Mouse (Mus musculus): ENCODE measurements at regions not wholly inside any gene's neighbourhood (a gene's known extent, or its start where the extent isn't known, plus 50 kb on each side); places are given as distances from the start of the nearest gene placed in this dataset.

GRCm38 (mm10) chr17:15292490-15293070 is 84.1 kb downstream of the Dll1 start:
- no peaks in the 10 kb centered on the region for H3K27me3 ChIP-seq (ENCODE audit: control insufficient read depth, insufficient read depth, insufficient read length)
- H3ac ChIP-seq (ENCODE audit: control insufficient read depth, insufficient read length, low read depth), result no peak overlapping the region
- H3K4me3 ChIP-seq (ENCODE audit: insufficient read depth, poor library complexity, severe bottlenecking), result no peak overlapping the region
- H3K79me3 ChIP-seq (ENCODE audit: low read depth), result no peaks in the 10 kb centered on the region
- TF ChIP-seq USF1 (IDR thresholded peaks at IDR 0.05; ENCODE audit: low read depth) (no peak), MYOD1 (IDR thresholded peaks at IDR 0.05; ENCODE audit: control insufficient read depth, insufficient read length, low read depth) (no peak), FOSL1 (IDR thresholded peaks at IDR 0.05; ENCODE audit: insufficient read depth, low read length, poor library complexity, severe bottlenecking) (no peak), MYOG (IDR thresholded peaks at IDR 0.05; ENCODE audit: control insufficient read depth, extremely low read depth, insufficient read length) (no peak), CTCF (IDR thresholded peaks at IDR 0.05; ENCODE audit: control insufficient read depth, insufficient read depth, insufficient read length) (no peak), MAX (IDR thresholded peaks at IDR 0.05) (no peak), CEBPB (IDR thresholded peaks at IDR 0.05; ENCODE audit: low read depth) (no peak)
- no peaks in the 10 kb centered on the region for H3K79me2 ChIP-seq (ENCODE audit: control insufficient read depth, insufficient read depth)
- no peaks in the 10 kb centered on the region for H3K36me3 ChIP-seq (ENCODE audit: control insufficient read depth, insufficient read depth)

GRCm38 (mm10) chr17:15291626-15292025 is 85.0 kb downstream of the Dll1 start:
- Histone ChIP-seq H3K27me3 (ENCODE audit: control insufficient read depth, insufficient read depth, insufficient read length) (no peaks in the 10 kb centered on the region), H3K4me3 (ENCODE audit: insufficient read depth, poor library complexity, severe bottlenecking) (no peak overlapping the region), H3ac (ENCODE audit: control insufficient read depth, insufficient read length, low read depth) (no peak overlapping the region), H3K36me3 (ENCODE audit: control insufficient read depth, insufficient read depth) (no peaks in the 10 kb centered on the region), H3K79me3 (ENCODE audit: low read depth) (no peaks in the 10 kb centered on the region), H3K79me2 (ENCODE audit: control insufficient read depth, insufficient read depth) (no peaks in the 10 kb centered on the region)
- no peak for TF ChIP-seq MYOG (IDR thresholded peaks at IDR 0.05; ENCODE audit: control insufficient read depth, extremely low read depth, insufficient read length)
- no peak for TF ChIP-seq CTCF (IDR thresholded peaks at IDR 0.05; ENCODE audit: control insufficient read depth, insufficient read depth, insufficient read length)
- no peak for TF ChIP-seq USF1 (IDR thresholded peaks at IDR 0.05; ENCODE audit: low read depth)
- no peak for TF ChIP-seq CEBPB (IDR thresholded peaks at IDR 0.05; ENCODE audit: low read depth)

GRCm38 (mm10) chr17:15290326-15290725 is 86.3 kb downstream of the Dll1 start:
- H3K79me2 ChIP-seq (ENCODE audit: control insufficient read depth, insufficient read depth), result no peaks in the 10 kb centered on the region
- no peaks in the 10 kb centered on the region for H3K27me3 ChIP-seq (ENCODE audit: control insufficient read depth, insufficient read depth, insufficient read length)
- TF ChIP-seq CEBPB (IDR thresholded peaks at IDR 0.05; ENCODE audit: low read depth), result no peak
- no peak overlapping the region for H3K4me3 ChIP-seq (ENCODE audit: insufficient read depth, poor library complexity, severe bottlenecking)
- H3K36me3 ChIP-seq (ENCODE audit: control insufficient read depth, insufficient read depth), result no peaks in the 10 kb centered on the region
- no peak overlapping the region for H3ac ChIP-seq (ENCODE audit: control insufficient read depth, insufficient read length, low read depth)
- no peaks in the 10 kb centered on the region for H3K79me3 ChIP-seq (ENCODE audit: low read depth)

- H3K27me3 ChIP-seq (ENCODE audit: control insufficient read depth, insufficient read depth, insufficient read length), result no peaks in the 10 kb centered on the region
- no peaks in the 10 kb centered on the region for H3K79me3 ChIP-seq (ENCODE audit: low read depth)
- no peaks in the 10 kb centered on the region for H3K36me3 ChIP-seq (ENCODE audit: control insufficient read depth, insufficient read depth)
- H3ac ChIP-seq (ENCODE audit: control insufficient read depth, insufficient read length, low read depth), result no peak overlapping the region
- TF ChIP-seq MYOG (IDR thresholded peaks at IDR 0.05; ENCODE audit: control insufficient read depth, extremely low read depth, insufficient read length) (no peak), MYOD1 (IDR thresholded peaks at IDR 0.05; ENCODE audit: control insufficient read depth, insufficient read length, low read depth) (no peak), CEBPB (IDR thresholded peaks at IDR 0.05; ENCODE audit: low read depth) (no peak), MAX (IDR thresholded peaks at IDR 0.05) (no peak), USF1 (IDR thresholded peaks at IDR 0.05; ENCODE audit: low read depth) (no peak), FOSL1 (IDR thresholded peaks at IDR 0.05; ENCODE audit: insufficient read depth, low read length, poor library complexity, severe bottlenecking) (no peak), CTCF (IDR thresholded peaks at IDR 0.05; ENCODE audit: control insufficient read depth, insufficient read depth, insufficient read length) (no peak)
- no peaks in the 10 kb centered on the region for H3K79me2 ChIP-seq (ENCODE audit: control insufficient read depth, insufficient read depth)
- no peak overlapping the region for H3K4me3 ChIP-seq (ENCODE audit: insufficient read depth, poor library complexity, severe bottlenecking)
Observed at GRCm38 (mm10) chr17:15289062-15289461, 87.6 kb downstream of the Dll1 start.

GRCm38 (mm10) chr17:15288640-15289039 is 88.0 kb downstream of the Dll1 start:
- TF ChIP-seq FOSL1 (IDR thresholded peaks at IDR 0.05; ENCODE audit: insufficient read depth, low read length, poor library complexity, severe bottlenecking) (no peak), MAX (IDR thresholded peaks at IDR 0.05) (no peak), MYOD1 (IDR thresholded peaks at IDR 0.05; ENCODE audit: control insufficient read depth, insufficient read length, low read depth) (no peak), MYOG (IDR thresholded peaks at IDR 0.05; ENCODE audit: control insufficient read depth, extremely low read depth, insufficient read length) (no peak), CEBPB (IDR thresholded peaks at IDR 0.05; ENCODE audit: low read depth) (no peak), USF1 (IDR thresholded peaks at IDR 0.05; ENCODE audit: low read depth) (no peak), CTCF (IDR thresholded peaks at IDR 0.05; ENCODE audit: control insufficient read depth, insufficient read depth, insufficient read length) (no peak)

GRCm38 (mm10) chr17:15286596-15286995 is 90.1 kb downstream of the Dll1 start:
- Histone ChIP-seq H3ac (ENCODE audit: control insufficient read depth, insufficient read length, low read depth) (no peak overlapping the region), H3K79me2 (ENCODE audit: control insufficient read depth, insufficient read depth) (no peaks in the 10 kb centered on the region), H3K4me3 (ENCODE audit: insufficient read depth, poor library complexity, severe bottlenecking) (no peak overlapping the region), H3K79me3 (ENCODE audit: low read depth) (no peaks in the 10 kb centered on the region), H3K27me3 (ENCODE audit: control insufficient read depth, insufficient read depth, insufficient read length) (no peaks in the 10 kb centered on the region), H3K36me3 (ENCODE audit: control insufficient read depth, insufficient read depth) (no peaks in the 10 kb centered on the region)
- TF ChIP-seq MYOD1 (IDR thresholded peaks at IDR 0.05; ENCODE audit: control insufficient read depth, insufficient read length, low read depth), result no peak
- no peak for TF ChIP-seq MYOG (IDR thresholded peaks at IDR 0.05; ENCODE audit: control insufficient read depth, extremely low read depth, insufficient read length)
- no peak for TF ChIP-seq CTCF (IDR thresholded peaks at IDR 0.05; ENCODE audit: control insufficient read depth, insufficient read depth, insufficient read length)
- TF ChIP-seq CEBPB (IDR thresholded peaks at IDR 0.05; ENCODE audit: low read depth), result no peak
- TF ChIP-seq MAX (IDR thresholded peaks at IDR 0.05), result no peak
- TF ChIP-seq USF1 (IDR thresholded peaks at IDR 0.05; ENCODE audit: low read depth), result no peak
- no peak for TF ChIP-seq FOSL1 (IDR thresholded peaks at IDR 0.05; ENCODE audit: insufficient read depth, low read length, poor library complexity, severe bottlenecking)

More at GRCm38 (mm10) chr17:15288640-15289039, 88.0 kb downstream of the Dll1 start:
- Histone ChIP-seq H3K27me3 (ENCODE audit: control insufficient read depth, insufficient read depth, insufficient read length) (no peaks in the 10 kb centered on the region), H3ac (ENCODE audit: control insufficient read depth, insufficient read length, low read depth) (no peak overlapping the region), H3K79me3 (ENCODE audit: low read depth) (no peaks in the 10 kb centered on the region), H3K4me3 (ENCODE audit: insufficient read depth, poor library complexity, severe bottlenecking) (no peak overlapping the region), H3K79me2 (ENCODE audit: control insufficient read depth, insufficient read depth) (no peaks in the 10 kb centered on the region), H3K36me3 (ENCODE audit: control insufficient read depth, insufficient read depth) (no peaks in the 10 kb centered on the region)
